Mouse (Mus musculus) small intestine, adult 10 weeks (tissue): ENCODE data around the gene Kcnh1. TPM values are rescaled to one million over a fixed set of nuclear protein-coding genes. Genes with fewer than 3 reads are reported as not detected.

Experiments
- polyA plus RNA-seq: library from polyadenylated mRNA; stranded (reverse); fragments of 350-450 nt; fragmentation: Illumina TruSeq; extraction: RNeasy Lipid Tissue Mini Kit (QIAGEN cat#74804); gene quantifications from one replicate; pipeline ENCODE4 v1.2.3, GENCODE M21; 2014; ENCODE audit warnings: low replicate concordance

Kcnh1 gene
- polyA plus RNA-seq = 0.19 TPM

GRCm38 (mm10) chr1:192190508-192191321, at the start of gene Kcnh1:
Gene Kcnh1, plus strand, starts transcription at chr1:192190774.

Other genes starting within 250 kb of the Kcnh1 start
- not detected for gene Rd3, start 213.4 kb upstream of the Kcnh1 start, polyA plus RNA-seq
- gene Traf5, start 98.2 kb upstream of the Kcnh1 start, polyA plus RNA-seq = 2.4 TPM
- 35.0 TPM for gene Rcor3, start 52.7 kb upstream of the Kcnh1 start, polyA plus RNA-seq